Mouse (Mus musculus): Measurements from ENCODE around the gene Enoph1.

DNA sequence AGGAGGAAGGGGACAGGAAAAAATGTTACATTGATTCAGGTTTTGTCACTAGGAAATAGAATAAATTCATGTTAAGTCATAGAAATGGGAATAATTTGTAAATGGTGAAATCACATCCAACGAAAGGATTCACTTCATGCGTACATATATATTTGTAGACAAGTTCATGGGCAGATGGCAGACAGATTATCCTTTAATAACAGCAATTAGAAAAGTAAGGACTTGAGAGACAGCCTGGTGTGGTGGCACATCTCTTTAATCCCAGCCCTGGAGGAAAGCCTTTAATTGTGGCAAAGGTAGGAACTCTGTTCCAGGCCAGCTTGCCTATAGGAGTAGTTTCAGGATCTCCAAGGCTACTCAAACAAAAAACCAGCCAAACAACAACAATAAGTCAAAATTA is 29.7 kb downstream of the Enoph1 start:
- TF ChIP-seq POLR2A (IDR thresholded peaks at IDR 0.05; ENCODE audit: control insufficient read depth, extremely low read depth, insufficient read depth, low read length, poor library complexity) = no peak
- TF ChIP-seq CTCF (IDR thresholded peaks at IDR 0.05; ENCODE audit: borderline replicate concordance, control insufficient read depth, extremely low read depth, insufficient read depth, low read length, poor library complexity) = no peak
